Mouse (Mus musculus) G1E (cell line): ENCODE measurements at regions not wholly inside any gene's neighbourhood (a gene's known extent, or its start where the extent isn't known, plus 50 kb on each side); places are given as distances from the start of the nearest gene placed in this dataset.

Experiments
- ATAC-seq: 2 replicates; pipeline ENCODE4 v1.8.0; 2016; ENCODE audit warnings: mild to moderate bottlenecking; ENCODE audit not compliant: insufficient number of reproducible peaks, poor library complexity, low FRiP score, severe bottlenecking; ENCODE audit errors: extremely low read depth
- DNase-seq: peaks from one replicate; pipeline ENCODE4 v3.0.0; 2012; ENCODE audit warnings: low spot score
- H3K27me3 ChIP-seq: 2 replicates; pipeline ENCODE4 v1.6.1; 2012; ENCODE audit warnings: mild to moderate bottlenecking, low read length, inconsistent platforms; ENCODE audit not compliant: insufficient read depth
- H3K36me3 ChIP-seq: replicated peaks from 2 replicates; pipeline ENCODE3; 2012; ENCODE audit warnings: mild to moderate bottlenecking, inconsistent platforms
- H3K4me1 ChIP-seq: 2 replicates; pipeline ENCODE4 v1.6.1; 2012; ENCODE audit warnings: low read depth, low read length, inconsistent platforms, mixed read lengths; ENCODE audit not compliant: insufficient read depth
- H3K4me3 ChIP-seq: 2 replicates; pipeline ENCODE4 v1.5.1; 2012; ENCODE audit warnings: low read depth, mild to moderate bottlenecking, inconsistent platforms, low read length, moderate library complexity, mixed read lengths
- H3K9me3 ChIP-seq: replicated peaks from 2 replicates; pipeline ENCODE4 v1.6.1; 2012; ENCODE audit warnings: inconsistent platforms
- CTCF ChIP-seq: IDR thresholded peaks from 2 replicates; pipeline ENCODE4 v1.5.1; 2012; ENCODE audit warnings: low read depth, low read length, inconsistent platforms, mixed read lengths
- GATA1 ChIP-seq: IDR thresholded peaks from 2 replicates; pipeline ENCODE4 v1.6.1; 2012; ENCODE audit warnings: borderline replicate concordance, low read length, inconsistent platforms, mixed read lengths
- GATA2 ChIP-seq: IDR thresholded peaks from 2 replicates; pipeline ENCODE4 v1.6.1; 2012; ENCODE audit warnings: low read depth, low read length, inconsistent platforms, borderline replicate concordance
- POLR2AphosphoS5 ChIP-seq: IDR thresholded peaks from 2 replicates; pipeline ENCODE4 v1.6.1; 2012; ENCODE audit warnings: low read depth, low read length, inconsistent platforms; ENCODE audit not compliant: insufficient replicate concordance
- TAL1 ChIP-seq: conservative IDR thresholded peaks from 2 replicates; pipeline ENCODE4 v1.6.1; 2012; ENCODE audit warnings: low read depth, low read length, inconsistent platforms, mixed read lengths

DNA sequence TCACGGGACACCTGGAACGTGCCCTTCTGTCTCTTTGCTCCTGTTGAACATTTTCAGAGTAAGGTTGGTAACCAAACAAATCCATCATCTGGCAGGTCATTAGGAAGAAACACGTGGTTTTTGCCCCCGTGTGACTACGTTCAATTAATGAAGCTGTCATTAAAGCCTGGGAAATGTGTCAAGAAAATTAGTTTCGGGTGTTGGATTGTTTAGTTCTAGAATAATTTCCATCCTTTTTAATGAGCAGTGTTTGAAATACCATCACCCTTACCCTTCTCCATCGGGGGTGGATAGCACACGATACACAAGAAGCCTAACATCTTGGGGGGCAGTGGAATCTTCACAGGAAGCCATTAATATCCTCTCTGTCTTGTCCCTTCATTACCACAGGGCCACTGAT lies 107.7 kb downstream of the Far1 start:
- no peak for DNase-seq
- no peak for TF ChIP-seq GATA1
- no peak for TF ChIP-seq CTCF
- TF ChIP-seq GATA2 = no peak
- no peak for TF ChIP-seq POLR2AphosphoS5
- no peak for TF ChIP-seq TAL1
- H3K27me3 ChIP-seq = peaks cover 4% of the 10 kb centered on the region; the same call in 1 of the 2 replicates

DNA sequence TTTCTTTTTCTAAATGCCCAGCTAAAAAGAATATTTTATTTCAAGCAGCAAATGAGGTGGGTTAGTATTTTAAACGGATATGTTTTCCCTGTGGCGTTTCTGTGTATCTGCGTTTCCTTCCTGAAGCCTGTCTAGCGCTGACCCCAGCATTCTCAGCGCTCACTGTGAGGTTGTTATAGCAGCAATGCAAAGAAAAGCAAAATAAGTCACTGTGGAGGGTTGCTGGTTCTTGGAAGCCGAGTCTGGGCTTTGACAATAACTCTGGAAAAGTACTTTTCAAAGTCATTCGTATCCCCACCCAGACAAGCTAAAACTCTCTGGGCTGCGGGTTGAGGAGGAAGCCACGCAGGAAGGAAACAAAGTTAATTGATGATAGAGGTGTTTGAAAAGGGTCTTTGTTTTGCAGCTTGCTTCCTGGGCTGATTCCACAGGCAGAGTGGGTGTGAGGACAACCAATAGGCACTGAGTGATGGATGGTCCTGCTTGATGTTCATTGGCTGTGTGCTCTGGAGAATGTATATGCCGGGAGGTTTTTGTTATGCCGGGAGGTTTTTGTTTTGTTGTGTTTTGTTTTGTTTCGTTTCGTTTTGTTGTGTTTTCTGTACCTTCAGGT lies 108.4 kb downstream of the Far1 start:
- H3K36me3 ChIP-seq = no peaks in the 10 kb centered on the region
- DNase-seq = no peak
- H3K4me3 ChIP-seq = no peak overlapping the region
- H3K27me3 ChIP-seq = peaks cover 4% of the 10 kb centered on the region; the same call in 1 of the 2 replicates
- no peak for TF ChIP-seq POLR2AphosphoS5
- TF ChIP-seq CTCF = no peak
- no peak for TF ChIP-seq GATA1
- TF ChIP-seq GATA2 = no peak
- no peak for TF ChIP-seq TAL1
- no peaks in the 10 kb centered on the region for H3K9me3 ChIP-seq
- no peak for ATAC-seq
- H3K4me1 ChIP-seq = no peaks in the 10 kb centered on the region

More for the DNA sequence above, 107.7 kb downstream of the Far1 start:
- Histone ChIP-seq H3K36me3 (no peaks in the 10 kb centered on the region), H3K4me3 (no peak overlapping the region), H3K4me1 (no peaks in the 10 kb centered on the region), H3K9me3 (no peaks in the 10 kb centered on the region)
- no peak for ATAC-seq

- H3K9me3 ChIP-seq = no peaks in the 10 kb centered on the region
- peaks cover 7% of the 10 kb centered on the region; the same call in 1 of the 2 replicates for H3K27me3 ChIP-seq
- no peaks in the 10 kb centered on the region for H3K36me3 ChIP-seq
- no peak for DNase-seq
- TF ChIP-seq GATA2 (no peak), GATA1 (no peak), POLR2AphosphoS5 (no peak), TAL1 (no peak), CTCF (no peak)
- no peak for ATAC-seq
- no peaks in the 10 kb centered on the region for H3K4me1 ChIP-seq
- H3K4me3 ChIP-seq = no peak overlapping the region
Measured at GRCm38 (mm10) chr7:113623296-113623695, 109.7 kb downstream of the Far1 start.

DNA sequence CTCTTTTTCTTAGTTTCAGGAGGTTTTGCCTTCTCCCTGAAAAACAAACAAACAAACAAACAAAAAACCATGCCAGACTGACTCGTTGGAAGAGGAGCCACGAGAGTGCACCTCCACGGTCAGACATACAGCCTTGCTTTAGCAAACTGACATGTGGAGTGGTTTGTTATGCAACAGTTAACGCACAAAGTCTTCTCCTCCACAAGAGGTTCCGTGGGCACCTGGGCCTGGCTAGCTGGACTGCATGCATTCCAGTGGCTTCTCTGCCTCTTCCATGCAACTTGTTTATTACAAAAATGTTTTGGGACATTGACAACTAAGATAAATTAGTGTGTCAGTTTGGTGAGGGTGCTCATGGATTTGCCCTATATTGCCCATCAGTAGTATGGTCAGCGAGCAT lies 110.3 kb downstream of the Far1 start:
- Histone ChIP-seq H3K36me3 (no peaks in the 10 kb centered on the region), H3K4me3 (no peak overlapping the region), H3K4me1 (no peaks in the 10 kb centered on the region), H3K27me3 (peaks cover 7% of the 10 kb centered on the region; the same call in 1 of the 2 replicates), H3K9me3 (no peaks in the 10 kb centered on the region)
- TF ChIP-seq GATA1 (no peak), TAL1 (no peak), POLR2AphosphoS5 (no peak), CTCF (no peak), GATA2 (no peak)
- DNase-seq = no peak
- no peak for ATAC-seq

GRCm38 (mm10) chr7:113626734-113627133 lies 113.1 kb downstream of the Far1 start:
- no peak for ATAC-seq
- H3K9me3 ChIP-seq = no peaks in the 10 kb centered on the region
- H3K4me3 ChIP-seq = no peak overlapping the region
- DNase-seq = no peak
- TF ChIP-seq GATA1 (no peak), CTCF (no peak), GATA2 (no peak), TAL1 (no peak), POLR2AphosphoS5 (no peak)
- peaks cover 2% of the 10 kb centered on the region; the same call in 1 of the 2 replicates for H3K27me3 ChIP-seq
- H3K4me1 ChIP-seq = no peaks in the 10 kb centered on the region
- H3K36me3 ChIP-seq = no peaks in the 10 kb centered on the region

DNA sequence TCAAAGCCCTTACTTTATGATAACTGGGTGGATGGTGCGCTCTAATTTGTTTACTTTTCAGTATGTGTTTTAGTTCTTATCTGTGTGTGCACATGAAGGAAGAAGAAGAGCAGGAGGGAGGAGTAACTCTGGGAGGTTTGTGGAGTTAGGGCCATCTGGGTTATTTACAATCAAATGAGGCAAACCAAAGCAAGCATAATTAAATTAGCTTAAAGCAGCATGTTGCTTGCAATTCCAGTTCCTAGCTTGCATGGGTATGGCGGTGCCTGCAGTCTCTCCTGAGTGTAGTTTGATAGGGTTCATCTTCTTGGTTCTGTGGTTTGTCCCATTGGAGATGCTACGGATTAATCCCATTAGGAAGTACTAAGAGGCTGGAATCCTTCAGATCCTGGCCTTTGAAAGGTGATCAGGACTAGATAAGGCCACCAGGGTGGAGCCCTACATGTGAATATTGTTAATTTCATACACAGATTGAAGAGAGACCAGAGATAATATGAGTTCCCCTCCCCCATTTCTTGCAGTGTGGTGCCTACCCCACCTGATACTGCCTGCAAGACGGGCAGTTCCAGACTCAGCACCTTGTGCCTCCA lies 123.5 kb downstream of the Far1 start:
- Histone ChIP-seq H3K4me3 (no peak overlapping the region), H3K4me1 (no peaks in the 10 kb centered on the region), H3K27me3 (peaks cover 2% of the 10 kb centered on the region; the same call in 1 of the 2 replicates), H3K9me3 (no peaks in the 10 kb centered on the region), H3K36me3 (no peaks in the 10 kb centered on the region)
- no peak for ATAC-seq
- no peak for TF ChIP-seq GATA2
- no peak for TF ChIP-seq CTCF
- TF ChIP-seq TAL1 = no peak
- no peak for TF ChIP-seq POLR2AphosphoS5
- DNase-seq = no peak
